ENCODE assay signal across 21 mouse cellular contexts in genomic region chr1:194699321-194699720, GRCm38 (mm10).
A peak's percentile ranks its signal among the peaks of the same experiment; 100 is the strongest.
DNase-seq lines count a peak whose midpoint lies in the region; ATAC-seq lines count a peak whose summit lies in the region.
"Had no signal": no experiment of that assay in that cellular context is flagged by ENCODE, and none has a peak within 500 bp of the region (broad histone marks: within the 10 kb centered on the region; RNA-seq: fewer than 3 reads in every experiment).

No protein-coding gene starts in this region.

- no peak overlapping the region for H3K9ac ChIP-seq in embryonic facial prominence, embryonic 14.5 days (ENCODE audit: low read depth, low read length)
- no peak overlapping the region for H3K9ac ChIP-seq in kidney, embryonic 16.5 days (replicated peaks; ENCODE audit: low read length)
- H3K9ac ChIP-seq: embryonic facial prominence, embryonic 15.5 days; forebrain, embryonic 13.5 days; hindbrain, embryonic 12.5 days; hindbrain, embryonic 15.5 days had no signal

- H3K4me1 ChIP-seq in embryonic facial prominence, embryonic 14.5 days (ENCODE audit: control insufficient read depth, insufficient read depth, low read length): peaks cover 3% of the 10 kb centered on the region; the same call in 1 of the 2 replicates
- peaks cover 52% of the 10 kb centered on the region for H3K4me1 ChIP-seq in embryonic facial prominence, embryonic 10.5 days
- peaks cover 14% of the 10 kb centered on the region for H3K4me1 ChIP-seq in kidney, embryonic 16.5 days (ENCODE audit: insufficient read depth, low read length)
- H3K4me1 ChIP-seq: embryonic facial prominence, embryonic 15.5 days had no signal

- no peak for DNase-seq in embryonic facial prominence, embryonic 14.5 days (ENCODE audit: low spot score)
- DNase-seq in embryonic facial prominence, embryonic 10.5 days (ENCODE audit: low spot score): no peak
- DNase-seq in gastrocnemius, postnatal 14 days: peak; percentile 14
- no peak for DNase-seq in gastrocnemius, adult 18-20 months (ENCODE audit: low spot score)
- no peak for DNase-seq in kidney, postnatal 4 days
- DNase-seq: adrenal gland, adult 8-10 months; adrenal gland, postnatal 25 days; cerebellum, adult 11-12 months; cerebellum, adult 8-10 months; cerebellum, postnatal 36 days; embryo, embryonic 11 days; gastrocnemius, postnatal 10 days; heart, adult 11 months had no signal

- no peaks in the 10 kb centered on the region for H3K9me3 ChIP-seq in embryonic facial prominence, embryonic 14.5 days (ENCODE audit: control insufficient read depth, low read length)
- no peaks in the 10 kb centered on the region for H3K9me3 ChIP-seq in embryonic facial prominence, embryonic 10.5 days
- no peaks in the 10 kb centered on the region for H3K9me3 ChIP-seq in kidney, embryonic 16.5 days (ENCODE audit: low read length)
- H3K9me3 ChIP-seq: embryonic facial prominence, embryonic 15.5 days; forebrain, embryonic 13.5 days; hindbrain, embryonic 12.5 days; hindbrain, embryonic 15.5 days had no signal

- no peaks in the 10 kb centered on the region for H3K27me3 ChIP-seq in embryonic facial prominence, embryonic 14.5 days (replicated peaks; ENCODE audit: control insufficient read depth, insufficient read depth, low read length)
- H3K27me3 ChIP-seq in embryonic facial prominence, embryonic 10.5 days (replicated peaks; ENCODE audit: low read depth, poor library complexity, severe bottlenecking): no peaks in the 10 kb centered on the region
- H3K27me3 ChIP-seq in kidney, embryonic 16.5 days (ENCODE audit: insufficient read depth, low read length): no peaks in the 10 kb centered on the region
- H3K27me3 ChIP-seq: embryonic facial prominence, embryonic 15.5 days; forebrain, embryonic 13.5 days; hindbrain, embryonic 12.5 days; hindbrain, embryonic 15.5 days had no signal

- no peak overlapping the region for H3K27ac ChIP-seq in embryonic facial prominence, embryonic 14.5 days (replicated peaks; ENCODE audit: low read depth, low read length)
- no peak overlapping the region for H3K27ac ChIP-seq in embryonic facial prominence, embryonic 10.5 days (replicated peaks)
- H3K27ac ChIP-seq in kidney, embryonic 16.5 days (ENCODE audit: low read length): no peak overlapping the region
- H3K27ac ChIP-seq: embryonic facial prominence, embryonic 15.5 days; forebrain, embryonic 13.5 days; hindbrain, embryonic 12.5 days; hindbrain, embryonic 15.5 days had no signal

- 0 out of 2 replicates have a peak, but pooled peaks have one; percentile 18 for ATAC-seq in embryonic facial prominence, embryonic 14.5 days (ENCODE audit: low read depth)
- peak; percentile 60; the same call in 1 of the 2 replicates for ATAC-seq in kidney, embryonic 16.5 days (ENCODE audit: low FRiP score, low TSS enrichment)
- ATAC-seq: activated CD4-positive, CD25-positive, alpha-beta regulatory T cell, adult 4 months; forebrain, embryonic 13.5 days; forebrain, embryonic 16.5 days had no signal

- intact Hi-C loops in gastrocnemius, postnatal 14 days (cut with DNase I; ENCODE audit: low total_unique reads): no loop called here

- WGBS in embryonic facial prominence, embryonic 14.5 days: 76% methylated on average over 2 of the region's 3 CpGs
- WGBS in embryonic facial prominence, embryonic 10.5 days: 78% methylated on average over 3 of the region's 3 CpGs
- WGBS in kidney, embryonic 16.5 days: 60% methylated on average over 3 of the region's 3 CpGs

- no peak overlapping the region for H3K4me2 ChIP-seq in embryonic facial prominence, embryonic 14.5 days (ENCODE audit: low read depth, low read length)
- H3K4me2 ChIP-seq in kidney, embryonic 16.5 days (replicated peaks; ENCODE audit: low read depth, low read length): no peak overlapping the region
- H3K4me2 ChIP-seq: embryonic facial prominence, embryonic 15.5 days; forebrain, embryonic 13.5 days; heart, embryonic 11.5 days; hindbrain, embryonic 12.5 days; hindbrain, embryonic 15.5 days had no signal

- no peaks in the 10 kb centered on the region for H3K36me3 ChIP-seq in embryonic facial prominence, embryonic 14.5 days (ENCODE audit: control insufficient read depth, insufficient read depth, low read length)
- H3K36me3 ChIP-seq in embryonic facial prominence, embryonic 10.5 days (replicated peaks): peaks cover 2% of the 10 kb centered on the region; the same call in 1 of the 2 replicates
- H3K36me3 ChIP-seq in kidney, embryonic 16.5 days (ENCODE audit: insufficient read depth, low read length): no peaks in the 10 kb centered on the region
- H3K36me3 ChIP-seq: embryonic facial prominence, embryonic 15.5 days; hindbrain, embryonic 12.5 days; hindbrain, embryonic 15.5 days had no signal

- no peak overlapping the region for H3K4me3 ChIP-seq in embryonic facial prominence, embryonic 14.5 days (ENCODE audit: low read depth, low read length)
- H3K4me3 ChIP-seq in embryonic facial prominence, embryonic 10.5 days: no peak overlapping the region
- H3K4me3 ChIP-seq in kidney, embryonic 16.5 days (ENCODE audit: low read length): no peak overlapping the region
- H3K4me3 ChIP-seq: embryonic facial prominence, embryonic 15.5 days; forebrain, embryonic 13.5 days; hindbrain, embryonic 12.5 days; hindbrain, embryonic 15.5 days had no signal
